Mouse (Mus musculus) heart, adult 2 months (tissue): Measurements from ENCODE around the gene Arnt. TPM values are rescaled to one million over a fixed set of nuclear protein-coding genes. Genes with fewer than 3 reads are reported as not detected.
A peak's percentile ranks its signal among the peaks of the same experiment; 100 is the strongest.

Experiments used
- DNase-seq, 2 experiments: peaks; one replicate each; pipeline ENCODE4 v3.0.0; 2021
- H3K27ac ChIP-seq: fragments of 200-600 bp; 2 replicates; pipeline ENCODE4 v1.8.1; 2022
- H3K27me3 ChIP-seq: fragments of 200-500 bp; 2 replicates; pipeline ENCODE4 v1.6.1; 2012; ENCODE audit warnings: mild to moderate bottlenecking, low read length, inconsistent platforms, mixed read lengths; ENCODE audit not compliant: control insufficient read depth, insufficient read depth
- H3K36me3 ChIP-seq: fragments of 200-500 bp; 2 replicates; pipeline ENCODE4 v1.6.1; 2012; ENCODE audit warnings: low read length, inconsistent platforms; ENCODE audit not compliant: control insufficient read depth, insufficient read depth
- H3K4me1 ChIP-seq: fragments of 200-500 bp; 2 replicates; pipeline ENCODE4 v1.6.1; 2011; ENCODE audit warnings: low read length; ENCODE audit not compliant: control insufficient read depth, insufficient read depth
- H3K4me3 ChIP-seq: fragments of 200-600 bp; 2 replicates; pipeline ENCODE4 v1.8.1; 2022
- H3K79me2 ChIP-seq: fragments of 200-500 bp; replicated peaks from 2 replicates; pipeline ENCODE4 v1.6.1; 2012; ENCODE audit warnings: mild to moderate bottlenecking, inconsistent platforms, low read length, moderate library complexity, mixed read lengths; ENCODE audit not compliant: control insufficient read depth, insufficient read depth
- H3K9ac ChIP-seq: fragments of 200-500 bp; 2 replicates; pipeline ENCODE4 v1.6.1; 2012; ENCODE audit warnings: low read depth, mild to moderate bottlenecking, control low read depth, inconsistent platforms, low read length, mixed read lengths
- CTCF ChIP-seq: fragments of 200-600 bp; IDR thresholded peaks from 2 replicates; pipeline ENCODE4 v1.8.1; 2022; ENCODE audit warnings: antibody characterized with exemption, mild to moderate bottlenecking, moderate library complexity
- EP300 ChIP-seq: fragments of 200-500 bp; IDR thresholded peaks from 2 replicates; pipeline ENCODE4 v1.6.1; 2011; ENCODE audit warnings: low read depth, low read length, control low read depth; ENCODE audit not compliant: insufficient read depth
- POLR2A ChIP-seq: fragments of 200-500 bp; IDR thresholded peaks from 2 replicates; pipeline ENCODE4 v1.6.1; 2011; ENCODE audit warnings: mild to moderate bottlenecking, low read depth, low read length, control low read depth; ENCODE audit not compliant: insufficient read depth
- WGBS: fragments of 180-500 bp; shearing (Covaris S2); methylation state at CpG from one replicate; pipeline ENCODE4 v1.1.7; 2018; 5-methylcytosine and 5-hydroxymethylcytosine counted together
- intact Hi-C: fragments of 180-260 bp; cut with DNase I; formaldehyde crosslinking; loops from one replicate; pipeline ENCODE4 v1.15.1; 2025
- polyA plus RNA-seq: library from polyadenylated mRNA; depleted of rRNA; stranded (reverse); fragments of >200 nt; gene quantifications from 2 replicates; pipeline ENCODE4 v1.2.3, GENCODE M21; 2012
- total RNA-seq, 2 experiments: library from RNA; stranded (reverse); gene quantifications; 2 replicates each; pipeline ENCODE4 v1.2.3; 2021

Arnt gene
- total and polyA plus RNA-seq, 3 experiments: 26.2 to 41.5 (median 37.4) TPM

DNA sequence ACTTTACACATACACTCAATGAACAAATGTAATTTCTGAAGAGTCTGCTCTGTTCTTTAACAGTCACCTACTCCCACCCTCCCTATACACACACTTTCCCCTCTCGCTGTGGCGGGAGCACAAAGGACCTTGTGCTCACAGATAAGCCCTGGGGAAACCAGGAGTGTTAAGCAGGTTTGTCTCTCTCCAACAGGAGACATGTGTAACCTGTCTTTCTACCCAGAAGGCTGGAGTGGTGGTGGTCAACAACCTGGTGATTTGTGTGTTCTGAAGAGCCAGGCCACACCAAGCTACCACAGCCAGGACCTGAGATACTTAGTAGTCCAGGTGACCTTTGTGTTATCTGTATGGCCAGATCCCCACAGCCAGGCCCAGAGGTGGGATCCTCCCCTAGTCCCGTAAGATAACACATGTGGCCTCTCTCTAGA is 82.4 kb downstream of the Arnt start:
- no peak for TF ChIP-seq CTCF
- no peak for TF ChIP-seq POLR2A
- no peak for TF ChIP-seq EP300
- Histone ChIP-seq H3K36me3 (no peaks in the 10 kb centered on the region), H3K4me3 (no peak overlapping the region), H3K9ac (no peak overlapping the region), H3K79me2 (no peaks in the 10 kb centered on the region), H3K27me3 (no peaks in the 10 kb centered on the region), H3K4me1 (peaks cover 3% of the 10 kb centered on the region), H3K27ac (no peak overlapping the region)
- WGBS: 91% methylated on average over 3 of the region's 3 CpGs
- intact Hi-C loops: loop anchor here (2.0 to 5.0 kb wide), 2 partner anchors 116 to 256 kb away; no protein-coding TSS in a partner anchor
- no peak for DNase-seq

- intact Hi-C loops: loop anchor here (2.0 to 5.0 kb wide), 2 partner anchors 115 to 255 kb away; no protein-coding TSS in a partner anchor
- H3K27me3 ChIP-seq: no peaks in the 10 kb centered on the region
- H3K27ac ChIP-seq: no peak overlapping the region
- no peak overlapping the region for H3K9ac ChIP-seq
- H3K4me1 ChIP-seq: peaks cover 4% of the 10 kb centered on the region
- peak; percentile 51 to 74 for DNase-seq
- H3K4me3 ChIP-seq: no peak overlapping the region
- H3K79me2 ChIP-seq: no peaks in the 10 kb centered on the region
- WGBS: 14% methylated on average over 10 of the region's 10 CpGs
- peak; percentile 87 for TF ChIP-seq CTCF
- TF ChIP-seq EP300: peak; percentile 83; the same call in 1 of the 2 replicates
- no peak for TF ChIP-seq POLR2A
- no peaks in the 10 kb centered on the region for H3K36me3 ChIP-seq
Observed at GRCm38 (mm10) chr3:95517493-95517898, 83.3 kb downstream of the Arnt start.

GRCm38 (mm10) chr3:95518891-95519290 is 84.7 kb downstream of the Arnt start:
- Histone ChIP-seq H3K36me3 (no peaks in the 10 kb centered on the region), H3K4me1 (peaks cover 7% of the 10 kb centered on the region), H3K27me3 (no peaks in the 10 kb centered on the region), H3K4me3 (no peak overlapping the region), H3K9ac (no peak overlapping the region), H3K27ac (no peak overlapping the region), H3K79me2 (no peaks in the 10 kb centered on the region)
- WGBS: 71% methylated on average over 7 of the region's 7 CpGs
- TF ChIP-seq CTCF (no peak), POLR2A (no peak), EP300 (no peak)
- intact Hi-C loops: loop anchor here (5.0 kb wide), 1 partner anchor 113 kb away; no protein-coding TSS in a partner anchor
- DNase-seq: no peak

GRCm38 (mm10) chr3:95519315-95519714 is 85.1 kb downstream of the Arnt start:
- no peak overlapping the region for H3K27ac ChIP-seq

GRCm38 (mm10) chr3:95520100-95520499 is 85.9 kb downstream of the Arnt start:
- Histone ChIP-seq H3K4me1 (peaks cover 7% of the 10 kb centered on the region), H3K9ac (no peak overlapping the region), H3K79me2 (no peaks in the 10 kb centered on the region), H3K4me3 (no peak overlapping the region), H3K27me3 (no peaks in the 10 kb centered on the region), H3K36me3 (no peaks in the 10 kb centered on the region), H3K27ac (no peak overlapping the region)
- 94% methylated on average over 3 of the region's 3 CpGs for WGBS
- TF ChIP-seq CTCF: no peak
- TF ChIP-seq EP300: no peak
- no peak for TF ChIP-seq POLR2A
- intact Hi-C loops: no loop called here
- DNase-seq: no peak

More at GRCm38 (mm10) chr3:95519315-95519714, 85.1 kb downstream of the Arnt start:
- intact Hi-C loops: loop anchor here (5.0 kb wide), 1 partner anchor 113 kb away; no protein-coding TSS in a partner anchor
- no peak for DNase-seq
- H3K4me3 ChIP-seq: no peak overlapping the region
- H3K4me1 ChIP-seq: peaks cover 7% of the 10 kb centered on the region
- H3K36me3 ChIP-seq: no peaks in the 10 kb centered on the region
- no peaks in the 10 kb centered on the region for H3K79me2 ChIP-seq
- no peak overlapping the region for H3K9ac ChIP-seq
- no peak for TF ChIP-seq CTCF
- WGBS: 79% methylated on average over 2 of the region's 2 CpGs
- no peaks in the 10 kb centered on the region for H3K27me3 ChIP-seq

DNA sequence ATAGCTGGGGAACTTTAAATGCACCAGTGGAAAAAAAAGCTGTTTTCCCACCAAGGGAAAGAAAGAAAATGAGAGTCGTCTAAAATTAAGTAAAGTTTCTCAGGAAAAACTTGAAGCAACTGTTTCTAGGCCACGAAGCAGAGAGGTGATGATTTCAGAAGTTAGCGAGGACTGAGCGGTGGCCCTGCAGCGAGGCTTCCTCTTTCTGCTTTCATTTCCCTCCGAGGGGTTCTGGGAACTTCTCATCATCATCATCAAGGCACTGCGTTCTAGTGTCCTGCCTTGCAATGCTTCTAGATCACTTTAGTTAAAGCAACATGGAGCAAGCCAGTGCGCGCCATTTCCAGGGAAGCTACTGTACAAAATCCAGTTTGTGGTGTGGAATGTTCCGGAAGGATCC is 87.0 kb downstream of the Arnt start:
- TF ChIP-seq CTCF (no peak), POLR2A (no peak), EP300 (no peak)
- H3K27ac ChIP-seq: no peak overlapping the region
- no peaks in the 10 kb centered on the region for H3K36me3 ChIP-seq
- peak; percentile 32 to 53 for DNase-seq
- H3K4me1 ChIP-seq: peaks cover 7% of the 10 kb centered on the region
- H3K4me3 ChIP-seq: no peak overlapping the region
- no peak overlapping the region for H3K9ac ChIP-seq
- H3K27me3 ChIP-seq: no peaks in the 10 kb centered on the region
- no peaks in the 10 kb centered on the region for H3K79me2 ChIP-seq
- intact Hi-C loops: no loop called here
- 67% methylated on average over 10 of the region's 10 CpGs for WGBS
